Mouse (Mus musculus) heart, postnatal 0 days (tissue): ENCODE measurements around the gene Tmem132b. TPM values are rescaled to one million over a fixed set of nuclear protein-coding genes. Genes with fewer than 3 reads are reported as not detected.

Experiments used
- ATAC-seq: fragments of 200-750 bp; cut with Nextera tagmentation; 2 replicates; pipeline ENCODE4 v1.8.0; 2017; ENCODE audit warnings: low read depth, moderate number of reproducible peaks, moderate library complexity; ENCODE audit not compliant: insufficient read depth
- DNase-seq: peaks from one replicate; pipeline ENCODE4 v3.0.0-alpha.2; 2016; ENCODE audit warnings: low spot score
- H3K27ac ChIP-seq: fragments of 300-500 bp; sonication (generic); 2 replicates; pipeline ENCODE4 v1.5.1; 2014; ENCODE audit warnings: low read depth, mild to moderate bottlenecking
- H3K27me3 ChIP-seq: fragments of 300-500 bp; sonication (generic); 2 replicates; pipeline ENCODE4 v1.6.1; 2014; ENCODE audit warnings: low read length, mixed read lengths; ENCODE audit not compliant: control insufficient read depth, insufficient read depth
- H3K36me3 ChIP-seq: fragments of 300-500 bp; sonication (generic); replicated peaks from 2 replicates; pipeline ENCODE4 v1.6.1; 2014; ENCODE audit warnings: low read length, mixed read lengths; ENCODE audit not compliant: control insufficient read depth, insufficient read depth
- H3K4me1 ChIP-seq: fragments of 300-500 bp; sonication (generic); 2 replicates; pipeline ENCODE4 v1.6.1; 2014; ENCODE audit warnings: antibody characterized with exemption; ENCODE audit not compliant: control insufficient read depth, insufficient read depth
- H3K4me2 ChIP-seq: fragments of 300-500 bp; sonication (generic); 2 replicates; pipeline ENCODE4 v1.6.1; 2014; ENCODE audit warnings: low read depth, mild to moderate bottlenecking, low read length, moderate library complexity
- H3K4me3 ChIP-seq: fragments of 300-500 bp; sonication (generic); 2 replicates; pipeline ENCODE4 v1.5.1; 2014; ENCODE audit warnings: low read depth, low read length
- H3K9ac ChIP-seq: fragments of 300-500 bp; sonication (generic); replicated peaks from 2 replicates; pipeline ENCODE4 v1.6.1; 2014; ENCODE audit warnings: low read depth, low read length, mixed read lengths
- H3K9me3 ChIP-seq: fragments of 300-500 bp; sonication (generic); replicated peaks from 2 replicates; pipeline ENCODE4 v1.6.1; 2016; ENCODE audit warnings: low read length; ENCODE audit not compliant: control insufficient read depth
- CTCF ChIP-seq: IDR thresholded peaks from 2 replicates; pipeline ENCODE4 v1.5.1; 2016; ENCODE audit warnings: antibody characterized with exemption, control low read depth, low read depth
- EP300 ChIP-seq: IDR thresholded peaks from 2 replicates; pipeline ENCODE4 v1.6.1; 2016; ENCODE audit warnings: antibody characterized with exemption, low read depth
- WGBS: fragments of 180-500 bp; shearing (Covaris S2); extraction: QIAGEN DNeasy Blood & Tissue Kit; methylation state at CpG from one replicate; pipeline ENCODE4 v1.1.7; 2014; 5-methylcytosine and 5-hydroxymethylcytosine counted together
- polyA plus RNA-seq: library from polyadenylated mRNA; unstranded; fragments of >200 nt; fragmentation: Nextera tagmentation; extraction: Ambion mirVana; gene quantifications from 2 replicates; pipeline ENCODE4 v1.2.1, GENCODE M21; 2015
- total RNA-seq: library from RNA; depleted of rRNA; stranded (reverse); fragments of >200 nt; gene quantifications from 2 replicates; pipeline ENCODE4 v1.2.3, GENCODE M21; 2014; ENCODE audit warnings: low replicate concordance

Gene Tmem132b
- total and polyA plus RNA-seq, 2 experiments from 2014 or later: 0.04 TPM; not detected in 1

GRCm38 (mm10) chr5:125545090-125545489, 13.5 kb downstream of the Tmem132b start:
- no peaks in the 10 kb centered on the region for H3K9me3 ChIP-seq
- no peak for DNase-seq
- TF ChIP-seq CTCF: no peak
- TF ChIP-seq EP300: no peak
- no peak overlapping the region for H3K9ac ChIP-seq
- H3K4me1 ChIP-seq: no peaks in the 10 kb centered on the region
- no peak overlapping the region for H3K4me2 ChIP-seq
- peaks cover 14% of the 10 kb centered on the region; the same call in 1 of the 2 replicates for H3K27me3 ChIP-seq
- H3K27ac ChIP-seq: no peak overlapping the region
- ATAC-seq: no peak
- no peaks in the 10 kb centered on the region for H3K36me3 ChIP-seq
- WGBS: 88% methylated on average over 2 of the region's 2 CpGs
- H3K4me3 ChIP-seq: no peak overlapping the region

- TF ChIP-seq CTCF: no peak
- TF ChIP-seq EP300: no peak
- Histone ChIP-seq H3K9ac (no peak overlapping the region), H3K4me2 (no peak overlapping the region), H3K36me3 (no peaks in the 10 kb centered on the region), H3K27me3 (peaks cover 14% of the 10 kb centered on the region; the same call in 1 of the 2 replicates), H3K4me3 (no peak overlapping the region), H3K9me3 (no peaks in the 10 kb centered on the region), H3K27ac (no peak overlapping the region), H3K4me1 (no peaks in the 10 kb centered on the region)
- WGBS: 22% methylated on average over 13 of the region's 13 CpGs
- ATAC-seq (no peak), DNase-seq (no peak)
Measured at GRCm38 (mm10) chr5:125546293-125546692, 14.7 kb downstream of the Tmem132b start.

GRCm38 (mm10) chr5:125549750-125550489, 18.3 kb downstream of the Tmem132b start:
- no peaks in the 10 kb centered on the region for H3K9me3 ChIP-seq
- ATAC-seq (no peak), DNase-seq (no peak)
- no peak overlapping the region for H3K27ac ChIP-seq
- no peaks in the 10 kb centered on the region for H3K4me1 ChIP-seq
- WGBS: 19% methylated on average over 11 of the region's 11 CpGs
- no peak overlapping the region for H3K4me3 ChIP-seq
- H3K9ac ChIP-seq: no peak overlapping the region
- TF ChIP-seq EP300 (no peak), CTCF (no peak)
- H3K36me3 ChIP-seq: no peaks in the 10 kb centered on the region
- peaks cover 14% of the 10 kb centered on the region; the same call in 1 of the 2 replicates for H3K27me3 ChIP-seq
- H3K4me2 ChIP-seq: no peak overlapping the region

GRCm38 (mm10) chr5:125555732-125556131, 24.2 kb downstream of the Tmem132b start:
- H3K4me2 ChIP-seq: no peak overlapping the region
- no peak for DNase-seq
- H3K4me1 ChIP-seq: no peaks in the 10 kb centered on the region
- H3K36me3 ChIP-seq: no peaks in the 10 kb centered on the region
- ATAC-seq: no peak
- 58% methylated on average over 5 of the region's 5 CpGs for WGBS
- no peak overlapping the region for H3K27ac ChIP-seq
- TF ChIP-seq CTCF (no peak), EP300 (no peak)
- no peak overlapping the region for H3K4me3 ChIP-seq
- H3K27me3 ChIP-seq: no peaks in the 10 kb centered on the region
- H3K9me3 ChIP-seq: no peaks in the 10 kb centered on the region
- no peak overlapping the region for H3K9ac ChIP-seq

- H3K4me2 ChIP-seq: no peak overlapping the region
- no peak overlapping the region for H3K9ac ChIP-seq
- 59% methylated on average over 6 of the region's 6 CpGs for WGBS
- ATAC-seq (no peak), DNase-seq (no peak)
- H3K4me3 ChIP-seq: no peak overlapping the region
- no peaks in the 10 kb centered on the region for H3K9me3 ChIP-seq
- no peaks in the 10 kb centered on the region for H3K27me3 ChIP-seq
- no peaks in the 10 kb centered on the region for H3K36me3 ChIP-seq
- no peak overlapping the region for H3K27ac ChIP-seq
- no peaks in the 10 kb centered on the region for H3K4me1 ChIP-seq
- no peak for TF ChIP-seq EP300
- TF ChIP-seq CTCF: no peak
Measured at GRCm38 (mm10) chr5:125563492-125563891, 31.9 kb downstream of the Tmem132b start.

GRCm38 (mm10) chr5:125565725-125566124, 34.2 kb downstream of the Tmem132b start:
- no peak overlapping the region for H3K27ac ChIP-seq
- 70% methylated on average over 11 of the region's 11 CpGs for WGBS
- TF ChIP-seq EP300 (no peak), CTCF (no peak)
- H3K36me3 ChIP-seq: no peaks in the 10 kb centered on the region
- no peak for DNase-seq
- no peaks in the 10 kb centered on the region for H3K4me1 ChIP-seq
- H3K9ac ChIP-seq: no peak overlapping the region
- H3K4me3 ChIP-seq: no peak overlapping the region
- no peaks in the 10 kb centered on the region for H3K9me3 ChIP-seq
- no peak for ATAC-seq
- H3K4me2 ChIP-seq: no peak overlapping the region
- H3K27me3 ChIP-seq: no peaks in the 10 kb centered on the region
